Mouse (Mus musculus): Measurements from ENCODE around the gene Ccdc163. TPM values are rescaled to one million over a fixed set of nuclear protein-coding genes. Genes with fewer than 3 reads are reported as not detected.

Gene Ccdc163
- polyA plus RNA-seq, 2 experiments, result 9.1 to 16.0 TPM

- no peaks in the 10 kb centered on the region for H3K27me3 ChIP-seq (ENCODE audit: control insufficient read depth, insufficient read depth, low read length)
- 18% methylated on average over 5 of the region's 5 CpGs for WGBS (ENCODE audit: insufficient replicate concordance)
- peaks cover 14% of the 10 kb centered on the region for H3K36me3 ChIP-seq (replicated peaks; ENCODE audit: control insufficient read depth, insufficient read depth, low read depth)
- H3K4me1 ChIP-seq (replicated peaks; ENCODE audit: control insufficient read depth in 2 of 2, insufficient read depth in 2 of 2, low read length in 1 of 2), result no peaks in the 10 kb centered on the region
- DNase-seq (ENCODE audit: low read depth in 3 of 3, low spot score in 3 of 3) (no peak), ATAC-seq (ENCODE audit: insufficient read depth) (no peak)
- no peak overlapping the region for H3K27ac ChIP-seq
- no peak for TF ChIP-seq EP300 (IDR thresholded peaks at IDR 0.05; ENCODE audit: low read depth)
- TF ChIP-seq CTCF (IDR thresholded peaks at IDR 0.05; ENCODE audit: low read depth), result peak; percentile 62
- H3K9me3 ChIP-seq (ENCODE audit: control insufficient read depth, low read length), result no peaks in the 10 kb centered on the region
- no peak overlapping the region for H3K4me3 ChIP-seq (ENCODE audit: insufficient read depth in 1 of 2, low read depth in 2 of 2, low read length in 2 of 2)
- no peak overlapping the region for H3K4me2 ChIP-seq (ENCODE audit: low read depth)
- no peak overlapping the region for H3K9ac ChIP-seq (replicated peaks)
Measured at GRCm38 (mm10) chr4:116799901-116800300, 91.6 kb downstream of the Ccdc163 start.

Other genes with a start within 250 kb of the Ccdc163 start
- 10.4 and 11.3 TPM in 2 replicates for gene Mast2, start 244.3 kb upstream of the Ccdc163 start, polyA plus RNA-seq (2012; rRNA removed)
- 7.3 and 9.2 TPM in 2 replicates for gene Mast2, start 244.3 kb upstream of the Ccdc163 start, polyA plus RNA-seq (2014; fragmentation: Nextera tagmentation; extraction: Ambion mirVana)
- 3.8 and 6.0 TPM in 2 replicates for gene Ipp, start 201.0 kb upstream of the Ccdc163 start, polyA plus RNA-seq (2012; rRNA removed)
- gene Ipp, start 201.0 kb upstream of the Ccdc163 start, polyA plus RNA-seq (2014; fragmentation: Nextera tagmentation; extraction: Ambion mirVana), result 3.2 and 3.8 TPM in 2 replicates
- 6.3 and 8.3 TPM in 2 replicates for gene Tmem69, start 152.6 kb upstream of the Ccdc163 start, polyA plus RNA-seq (2012; rRNA removed)
- gene Tmem69, start 152.6 kb upstream of the Ccdc163 start, polyA plus RNA-seq (2014; fragmentation: Nextera tagmentation; extraction: Ambion mirVana), result 29.1 and 30.4 TPM in 2 replicates
- 12.7 and 17.3 TPM in 2 replicates for gene Gpbp1l1, start 150.9 kb upstream of the Ccdc163 start, polyA plus RNA-seq (2012; rRNA removed)
- 17.0 and 18.4 TPM in 2 replicates for gene Gpbp1l1, start 150.9 kb upstream of the Ccdc163 start, polyA plus RNA-seq (2014; fragmentation: Nextera tagmentation; extraction: Ambion mirVana)
- gene Ccdc17, start 111.9 kb upstream of the Ccdc163 start, polyA plus RNA-seq (2012; rRNA removed), result 1.9 and 2.1 TPM in 2 replicates
- gene Ccdc17, start 111.9 kb upstream of the Ccdc163 start, polyA plus RNA-seq (2014; fragmentation: Nextera tagmentation; extraction: Ambion mirVana), result 1.9 and 2.0 TPM in 2 replicates
- gene Nasp, start 80.6 kb upstream of the Ccdc163 start, polyA plus RNA-seq (2012; rRNA removed), result 19.2 and 38.1 TPM in 2 replicates
- 61.5 and 66.6 TPM in 2 replicates for gene Nasp, start 80.6 kb upstream of the Ccdc163 start, polyA plus RNA-seq (2014; fragmentation: Nextera tagmentation; extraction: Ambion mirVana)
- 176 and 194 TPM in 2 replicates for gene Akr1a1, start 56.8 kb upstream of the Ccdc163 start, polyA plus RNA-seq (2012; rRNA removed)
- gene Akr1a1, start 56.8 kb upstream of the Ccdc163 start, polyA plus RNA-seq (2014; fragmentation: Nextera tagmentation; extraction: Ambion mirVana), result 275 and 295 TPM in 2 replicates
- gene Prdx1, start 23.0 kb upstream of the Ccdc163 start, polyA plus RNA-seq (2012; rRNA removed), result 127 and 234 TPM in 2 replicates
- 862 and 916 TPM in 2 replicates for gene Prdx1, start 23.0 kb upstream of the Ccdc163 start, polyA plus RNA-seq (2014; fragmentation: Nextera tagmentation; extraction: Ambion mirVana)
- 7.0 and 8.5 TPM in 2 replicates for gene Mmachc, start 103 bp upstream of the Ccdc163 start, polyA plus RNA-seq (2012; rRNA removed)
- 4.1 and 5.9 TPM in 2 replicates for gene Mmachc, start 103 bp upstream of the Ccdc163 start, polyA plus RNA-seq (2014; fragmentation: Nextera tagmentation; extraction: Ambion mirVana)
- gene Tesk2, start 12.4 kb downstream of the Ccdc163 start, polyA plus RNA-seq (2012; rRNA removed), result 1.3 and 1.6 TPM in 2 replicates
- gene Tesk2, start 12.4 kb downstream of the Ccdc163 start, polyA plus RNA-seq (2014; fragmentation: Nextera tagmentation; extraction: Ambion mirVana), result 3.2 and 3.4 TPM in 2 replicates
- gene Toe1, start 99.1 kb downstream of the Ccdc163 start, polyA plus RNA-seq (2012; rRNA removed), result 13.7 and 14.7 TPM in 2 replicates
- 14.2 and 15.0 TPM in 2 replicates for gene Toe1, start 99.1 kb downstream of the Ccdc163 start, polyA plus RNA-seq (2014; fragmentation: Nextera tagmentation; extraction: Ambion mirVana)
- 2.7 and 3.5 TPM in 2 replicates for gene Mutyh, start 99.2 kb downstream of the Ccdc163 start, polyA plus RNA-seq (2012; rRNA removed)
- 1.7 and 2.1 TPM in 2 replicates for gene Mutyh, start 99.2 kb downstream of the Ccdc163 start, polyA plus RNA-seq (2014; fragmentation: Nextera tagmentation; extraction: Ambion mirVana)
- gene Hpdl, start 113.2 kb downstream of the Ccdc163 start, polyA plus RNA-seq (2012; rRNA removed), result 0.15 and 0.19 TPM in 2 replicates
- gene Hpdl, start 113.2 kb downstream of the Ccdc163 start, polyA plus RNA-seq (2014; fragmentation: Nextera tagmentation; extraction: Ambion mirVana), result 0.13 and 0.19 TPM in 2 replicates
- gene Zswim5, start 168.9 kb downstream of the Ccdc163 start, polyA plus RNA-seq (2012; rRNA removed), result 0.06 and 0.10 TPM in 2 replicates
- 0.03 and 0.04 TPM in 2 replicates for gene Zswim5, start 168.9 kb downstream of the Ccdc163 start, polyA plus RNA-seq (2014; fragmentation: Nextera tagmentation; extraction: Ambion mirVana)